In the genomic region with DNA sequence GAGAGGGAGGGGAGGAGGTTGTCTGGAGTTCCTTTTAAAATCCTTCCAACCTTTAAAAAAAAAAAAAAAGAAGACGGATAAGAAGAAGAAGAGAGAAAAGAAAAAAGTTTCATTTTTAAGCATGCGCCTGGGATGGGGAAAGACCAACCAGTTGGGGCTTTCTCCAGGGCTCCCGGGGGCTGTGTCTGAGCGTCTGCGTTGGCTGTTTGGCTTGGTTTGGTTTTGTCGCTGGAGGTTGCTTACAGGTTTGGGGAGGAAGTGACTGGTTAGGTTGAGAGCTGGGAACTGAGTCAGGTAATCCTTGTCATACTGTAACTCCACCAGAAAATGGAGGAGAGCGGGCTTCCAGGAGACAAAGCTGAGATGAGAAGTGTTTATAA, we compare ENCODE assay signal across 7 mouse cellular contexts. TPM values are rescaled to one million over a fixed set of nuclear protein-coding genes. Genes with fewer than 3 reads are reported as not detected.
DNase-seq lines count a peak whose midpoint lies in the region; ATAC-seq and TF ChIP-seq lines count a peak whose summit lies in the region.

No protein-coding gene starts in this region.

- no peaks in the 10 kb centered on the region for H3K36me3 ChIP-seq in heart, embryonic 15.5 days
- no peaks in the 10 kb centered on the region for H3K36me3 ChIP-seq in liver, embryonic 15.5 days (replicated peaks)
- no peaks in the 10 kb centered on the region for H3K36me3 ChIP-seq in stomach, embryonic 16.5 days (ENCODE audit: control insufficient read depth, insufficient read depth, low read length)

- peak overlapping the region; percentile 94 for H3K27ac ChIP-seq in heart, embryonic 15.5 days
- H3K27ac ChIP-seq in liver, embryonic 15.5 days (replicated peaks): no peak overlapping the region
- H3K27ac ChIP-seq in stomach, embryonic 16.5 days (ENCODE audit: low read length): peak overlapping the region; percentile 95

- H3K4me2 ChIP-seq in heart, embryonic 15.5 days: peak overlapping the region; percentile 97
- peak overlapping the region; percentile 58; the same call in 1 of the 2 replicates for H3K4me2 ChIP-seq in liver, embryonic 15.5 days
- peak overlapping the region; percentile 86 for H3K4me2 ChIP-seq in stomach, embryonic 16.5 days (ENCODE audit: low read depth, low read length)

- no peak for ATAC-seq in heart, embryonic 15.5 days (replicated peaks; ENCODE audit: insufficient number of reproducible peaks, insufficient read depth, low FRiP score, low read depth)
- ATAC-seq in liver, embryonic 15.5 days (ENCODE audit: insufficient read depth): no peak
- no peak for ATAC-seq in stomach, embryonic 16.5 days (ENCODE audit: insufficient read depth, low FRiP score)

- peak overlapping the region; percentile 81; the same call in 1 of the 2 replicates for H3K9ac ChIP-seq in heart, embryonic 15.5 days
- no peak overlapping the region for H3K9ac ChIP-seq in liver, embryonic 15.5 days
- peak overlapping the region; percentile 92 for H3K9ac ChIP-seq in stomach, embryonic 16.5 days (ENCODE audit: low read length)

- H3K4me1 ChIP-seq in lung, adult 2 months (ENCODE audit: control insufficient read depth, insufficient read depth, low read length): peaks cover 6% of the 10 kb centered on the region
- peaks cover 21% of the 10 kb centered on the region for H3K4me1 ChIP-seq in heart, embryonic 15.5 days (replicated peaks)
- no peaks in the 10 kb centered on the region for H3K4me1 ChIP-seq in liver, embryonic 15.5 days (replicated peaks)
- H3K4me1 ChIP-seq in stomach, embryonic 16.5 days (ENCODE audit: control insufficient read depth, insufficient read depth, low read length): peaks cover 24% of the 10 kb centered on the region

- no peaks in the 10 kb centered on the region for H3K27me3 ChIP-seq in heart, embryonic 15.5 days
- H3K27me3 ChIP-seq in liver, embryonic 15.5 days: peaks cover 59% of the 10 kb centered on the region
- no peaks in the 10 kb centered on the region for H3K27me3 ChIP-seq in stomach, embryonic 16.5 days (ENCODE audit: control insufficient read depth, insufficient read depth, low read length)

- TF ChIP-seq CTCF in lung, adult 2 months (IDR thresholded peaks at IDR 0.05; ENCODE audit: insufficient read depth, low read length): no peak

- DNase-seq in lung, adult 2 months: no peak
- no peak for DNase-seq in lung, postnatal 25 days (ENCODE audit: low spot score)
- peak; percentile 40 for DNase-seq in embryo, embryonic 11 days
- no peak for DNase-seq in ovary, adult 18-20 months (ENCODE audit: low spot score)

- H3K9me3 ChIP-seq in heart, embryonic 15.5 days (replicated peaks): no peaks in the 10 kb centered on the region
- no peaks in the 10 kb centered on the region for H3K9me3 ChIP-seq in liver, embryonic 15.5 days (replicated peaks)
- H3K9me3 ChIP-seq in stomach, embryonic 16.5 days (replicated peaks; ENCODE audit: control insufficient read depth, low read length): no peaks in the 10 kb centered on the region

- 16% methylated on average over 7 of the region's 7 CpGs for WGBS in lung, adult 2 months
- WGBS in heart, embryonic 15.5 days: 14% methylated on average over 7 of the region's 7 CpGs
- 13% methylated on average over 7 of the region's 7 CpGs for WGBS in liver, embryonic 15.5 days (ENCODE audit: insufficient replicate concordance)
- 10% methylated on average over 7 of the region's 7 CpGs for WGBS in stomach, embryonic 16.5 days

- no peak for TF ChIP-seq POLR2A in lung, adult 2 months (IDR thresholded peaks at IDR 0.05; ENCODE audit: borderline replicate concordance, extremely low read depth, low read depth, low read length)

- H3K4me3 ChIP-seq in lung, adult 2 months (replicated peaks; ENCODE audit: extremely low read depth, low read depth, low read length): peak overlapping the region; percentile 73
- peak overlapping the region; percentile 82 for H3K4me3 ChIP-seq in heart, embryonic 15.5 days
- no peak overlapping the region for H3K4me3 ChIP-seq in liver, embryonic 15.5 days (replicated peaks)
- H3K4me3 ChIP-seq in stomach, embryonic 16.5 days (replicated peaks; ENCODE audit: low read length): peak overlapping the region; percentile 68

RNA-seq across cellular contexts. Expression of a gene that starts 4.7 kb away (rescaled TPM):
- polyA plus RNA-seq in lung, adult 2 months (2012; rRNA removed): 8.4 and 10.2 TPM in 2 replicates
- 1.8 and 2.0 TPM in 2 replicates for polyA plus RNA-seq in heart, embryonic 15.5 days (2015; fragmentation: Nextera tagmentation; extraction: Ambion mirVana)
- 0.13 and 0.21 TPM in 2 replicates for polyA plus RNA-seq in liver, embryonic 15.5 days (2015; fragmentation: Nextera tagmentation; extraction: Ambion mirVana)
- 1.9 and 3.0 TPM in 2 replicates for polyA plus RNA-seq in stomach, embryonic 16.5 days (2015; fragmentation: Nextera tagmentation; extraction: Ambion mirVana)
